Mouse (Mus musculus): Measurements from ENCODE around the gene Smarcal1.

GRCm38 (mm10) chr1:72609129-72609528, 26.1 kb downstream of the Smarcal1 start:
- TF ChIP-seq POLR2A (IDR thresholded peaks at IDR 0.05; ENCODE audit: extremely low read depth, insufficient read depth, low read length) (no peak), CTCF (IDR thresholded peaks at IDR 0.05; ENCODE audit: low read depth, low read length) (no peak)

Measured in liver, adult 2 months (tissue).